Comparison of ENCODE assay signal across 8 mouse cellular contexts in the genomic region with DNA sequence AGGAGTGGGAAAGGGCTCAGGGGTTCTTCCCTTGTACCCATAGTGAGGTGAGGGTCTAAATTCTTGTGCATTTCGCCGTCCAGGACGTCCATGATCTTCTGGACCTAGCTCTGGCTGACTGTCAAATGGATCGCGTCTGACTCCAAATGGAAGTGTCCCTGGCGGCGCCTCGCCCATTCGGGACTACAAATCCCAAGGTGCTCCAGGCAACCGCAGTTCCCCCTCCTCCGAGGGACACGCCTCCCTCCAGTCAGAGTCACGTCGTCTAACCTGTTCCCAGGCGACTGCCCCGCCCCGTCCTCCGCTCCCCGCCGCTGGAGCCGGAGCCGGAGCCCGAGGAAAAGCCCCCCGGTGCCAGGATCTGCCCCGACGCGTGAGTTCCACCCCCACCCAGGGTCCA. TPM values are rescaled to one million over a fixed set of nuclear protein-coding genes. Genes with fewer than 3 reads are reported as not detected.
DNase-seq lines count a peak whose midpoint lies in the region; ATAC-seq lines count a peak whose summit lies in the region.

No protein-coding gene starts in this region.

- peak; percentile 82 for ATAC-seq in intestine, embryonic 15.5 days
- peak; percentile 70 for ATAC-seq in megakaryocyte-erythroid progenitor cell, adult 5-6 weeks (replicated peaks; ENCODE audit: low FRiP score, low TSS enrichment, poor library complexity, severe bottlenecking)

- DNase-seq in adrenal gland, adult 8-10 months: peak; percentile 95
- peak; percentile 93 for DNase-seq in embryo, embryonic 11 days
- peak; percentile 91 for DNase-seq in gastrocnemius, postnatal 25 days
- DNase-seq in left cerebral cortex, postnatal 14 days (ENCODE audit: low spot score in 2 of 2): peak; percentile 88 to 93
- peak; percentile 85 for DNase-seq in right cerebral cortex, postnatal 4 days
- DNase-seq in yolk sac, embryonic 10.5 days (ENCODE audit: low spot score): peak; percentile 88

- no peaks in the 10 kb centered on the region for H3K27me3 ChIP-seq in intestine, embryonic 15.5 days (replicated peaks)

- H3K36me3 ChIP-seq in intestine, embryonic 15.5 days: 0 out of 2 replicates have a peak, but pooled peaks cover 9% of the 10 kb centered on the region

- peak overlapping the region; percentile 73 for H3K4me3 ChIP-seq in intestine, embryonic 15.5 days (replicated peaks)

- peak overlapping the region; percentile 54 for H3K9ac ChIP-seq in intestine, embryonic 15.5 days

- no peaks in the 10 kb centered on the region for H3K9me3 ChIP-seq in intestine, embryonic 15.5 days

- H3K4me1 ChIP-seq in intestine, embryonic 15.5 days (replicated peaks): peaks cover 36% of the 10 kb centered on the region

- H3K4me2 ChIP-seq in intestine, embryonic 15.5 days (replicated peaks): peak overlapping the region; percentile 99

- 0 out of 2 replicates have a peak overlapping the region, but pooled peaks have one; percentile 18 for H3K27ac ChIP-seq in intestine, embryonic 15.5 days

- intact Hi-C loops in left cerebral cortex, postnatal 14 days (cut with DNase I): no loop called here

- under 1% methylated on average over 27 of the region's 27 CpGs for WGBS in intestine, embryonic 15.5 days

RNA-seq across cellular contexts. Expression of a gene that starts 1.4 kb away (rescaled TPM):
- total RNA-seq in adrenal gland, adult 8-10 months (2022): 10 to 100 TPM in 1 of 4 experiments, 1 to 10 TPM in 3; 6.4 to 12.5 (median 8.4) TPM
- 1 to 10 TPM; 2.6 TPM for total RNA-seq in gastrocnemius, postnatal 25 days (2021)
- 3.1 and 4.8 TPM in 2 replicates for polyA plus RNA-seq in intestine, embryonic 15.5 days (2015; fragmentation: Nextera tagmentation; extraction: Ambion mirVana)
- total RNA-seq in left cerebral cortex, postnatal 14 days (2021): 1 to 10 TPM; 6.0 to 6.7 TPM
- 4.3 and 6.5 TPM in 2 replicates for total RNA-seq in megakaryocyte-erythroid progenitor cell, adult 5-6 weeks (2014; fragmentation: Nextera tagmentation)
- total RNA-seq in megakaryocyte-erythroid progenitor cell, adult 5-6 weeks (2017): 0.30 TPM in 1 of 2 replicates, not detected in the other

RNA-seq across cellular contexts. Expression of a gene that starts 1.7 kb away (rescaled TPM):
- 10 to 100 TPM; 12.9 to 15.2 (median 13.5) TPM for total RNA-seq in adrenal gland, adult 8-10 months (2022)
- total RNA-seq in gastrocnemius, postnatal 25 days (2021): 10 to 100 TPM in 1 of 2 experiments, 1 to 10 TPM in 1; 8.5 to 10.1 TPM
- polyA plus RNA-seq in intestine, embryonic 15.5 days (2015; fragmentation: Nextera tagmentation; extraction: Ambion mirVana): 21.7 and 23.4 TPM in 2 replicates
- 10 to 100 TPM; 20.6 to 20.9 TPM for total RNA-seq in left cerebral cortex, postnatal 14 days (2021)
- total RNA-seq in megakaryocyte-erythroid progenitor cell, adult 5-6 weeks (2014; fragmentation: Nextera tagmentation): 17.2 and 36.6 TPM in 2 replicates
- 34.9 and 47.7 TPM in 2 replicates for total RNA-seq in megakaryocyte-erythroid progenitor cell, adult 5-6 weeks (2017)

RNA-seq across cellular contexts. Expression of a gene that starts 16.4 kb away (rescaled TPM):
- total RNA-seq in adrenal gland, adult 8-10 months (2022): 10 to 100 TPM; 32.4 to 56.3 (median 41.6) TPM
- 10 to 100 TPM; 21.5 to 25.4 TPM for total RNA-seq in gastrocnemius, postnatal 25 days (2021)
- polyA plus RNA-seq in intestine, embryonic 15.5 days (2015; fragmentation: Nextera tagmentation; extraction: Ambion mirVana): 51.6 and 52.0 TPM in 2 replicates
- 10 to 100 TPM; 42.7 to 44.0 TPM for total RNA-seq in left cerebral cortex, postnatal 14 days (2021)
- total RNA-seq in megakaryocyte-erythroid progenitor cell, adult 5-6 weeks (2014; fragmentation: Nextera tagmentation): 31.3 and 51.5 TPM in 2 replicates
- total RNA-seq in megakaryocyte-erythroid progenitor cell, adult 5-6 weeks (2017): 19.8 and 23.8 TPM in 2 replicates

RNA-seq across cellular contexts. Expression of a gene that starts 20.9 kb away (rescaled TPM):
- 10 to 100 TPM; 31.0 to 44.8 (median 39.2) TPM for total RNA-seq in adrenal gland, adult 8-10 months (2022)
- total RNA-seq in gastrocnemius, postnatal 25 days (2021): 1 to 10 TPM; 7.8 to 8.8 TPM
- 16.7 and 17.3 TPM in 2 replicates for polyA plus RNA-seq in intestine, embryonic 15.5 days (2015; fragmentation: Nextera tagmentation; extraction: Ambion mirVana)
- 10 to 100 TPM; 32.7 to 35.5 TPM for total RNA-seq in left cerebral cortex, postnatal 14 days (2021)
- 27.7 and 39.0 TPM in 2 replicates for total RNA-seq in megakaryocyte-erythroid progenitor cell, adult 5-6 weeks (2014; fragmentation: Nextera tagmentation)
- 18.7 and 21.2 TPM in 2 replicates for total RNA-seq in megakaryocyte-erythroid progenitor cell, adult 5-6 weeks (2017)

RNA-seq across cellular contexts. Expression of a gene that starts 43.0 kb away (rescaled TPM):
- 10 to 100 TPM in 1 of 4 experiments, 1 to 10 TPM in 2, under 1 TPM in 1; 0.61 to 13.6 (median 5.5) TPM for total RNA-seq in adrenal gland, adult 8-10 months (2022)
- under 1 TPM in 1 of 2 experiments, not detected in 1; 0.43 TPM for total RNA-seq in gastrocnemius, postnatal 25 days (2021)
- polyA plus RNA-seq in intestine, embryonic 15.5 days (2015; fragmentation: Nextera tagmentation; extraction: Ambion mirVana): 3.7 and 4.7 TPM in 2 replicates
- 1 to 10 TPM in 1 of 2 experiments, under 1 TPM in 1; 0.75 to 2.2 TPM for total RNA-seq in left cerebral cortex, postnatal 14 days (2021)
- not detected in 2 replicates for total RNA-seq in megakaryocyte-erythroid progenitor cell, adult 5-6 weeks (2014; fragmentation: Nextera tagmentation)
- total RNA-seq in megakaryocyte-erythroid progenitor cell, adult 5-6 weeks (2017): 0.61 TPM in 1 of 2 replicates, not detected in the other

Comparison
In these comparisons a context has a peak if more than half of its experiments do, and no peak if none do; other contexts are left out.
1. Peak in every context shown above with its lines: DNase-seq, ATAC-seq, H3K4me3 ChIP-seq and H3K27ac ChIP-seq.